Mouse (Mus musculus) ES-Bruce4 (cell line): ENCODE data around the gene Irf2. TPM values are rescaled to one million over a fixed set of nuclear protein-coding genes. Genes with fewer than 3 reads are reported as not detected.
A peak's percentile ranks its signal among the peaks of the same experiment; 100 is the strongest.

Source experiments
- H3K27ac ChIP-seq: 2 replicates; pipeline ENCODE4 v1.5.1; 2012; ENCODE audit warnings: low read length, inconsistent platforms; ENCODE audit not compliant: insufficient read depth
- H3K27me3 ChIP-seq: 2 replicates; pipeline ENCODE4 v1.6.1; 2012; ENCODE audit warnings: mild to moderate bottlenecking, low read length, inconsistent platforms; ENCODE audit not compliant: control insufficient read depth, poor library complexity, insufficient read depth, severe bottlenecking
- H3K36me3 ChIP-seq: 2 replicates; pipeline ENCODE4 v1.6.1; 2012; ENCODE audit warnings: inconsistent platforms, mild to moderate bottlenecking, low read length, moderate library complexity; ENCODE audit not compliant: control insufficient read depth, poor library complexity, insufficient read depth, severe bottlenecking
- H3K4me1 ChIP-seq: one replicate; pipeline ENCODE4 v1.8.1; 2011; ENCODE audit warnings: low read length; ENCODE audit not compliant: control insufficient read depth, insufficient read depth
- H3K4me3 ChIP-seq: 2 replicates; pipeline ENCODE4 v1.5.1; 2011; ENCODE audit warnings: low read depth, mild to moderate bottlenecking, low read length
- H3K9ac ChIP-seq: 2 replicates; pipeline ENCODE4 v1.6.1; 2012; ENCODE audit warnings: low read depth, mild to moderate bottlenecking, inconsistent platforms; ENCODE audit not compliant: poor library complexity, severe bottlenecking
- H3K9me3 ChIP-seq: replicated peaks from 2 replicates; pipeline ENCODE4 v1.6.1; 2012; ENCODE audit warnings: mild to moderate bottlenecking, low read length, inconsistent platforms; ENCODE audit not compliant: control insufficient read depth, poor library complexity, insufficient read depth, severe bottlenecking
- CTCF ChIP-seq: IDR thresholded peaks from one replicate; pipeline ENCODE4 v1.8.1; 2011; ENCODE audit warnings: low read depth, low read length
- EP300 ChIP-seq: IDR thresholded peaks from 2 replicates; pipeline ENCODE4 v1.6.1; 2011; ENCODE audit warnings: low read depth, low read length; ENCODE audit not compliant: insufficient read depth
- POLR2A ChIP-seq: IDR thresholded peaks from one replicate; pipeline ENCODE4 v1.8.1; 2011; ENCODE audit warnings: low read length; ENCODE audit not compliant: insufficient read depth
- polyA plus RNA-seq: library from polyadenylated mRNA; stranded (reverse); fragments of >200 nt; gene quantifications from 2 replicates; pipeline ENCODE4 v1.2.4, GENCODE M21; 2011; ENCODE audit warnings: low read depth; ENCODE audit not compliant: missing spikeins, insufficient read depth, insufficient read length

Irf2 gene
- polyA plus RNA-seq, 1 experiment: 17.6 TPM

DNA sequence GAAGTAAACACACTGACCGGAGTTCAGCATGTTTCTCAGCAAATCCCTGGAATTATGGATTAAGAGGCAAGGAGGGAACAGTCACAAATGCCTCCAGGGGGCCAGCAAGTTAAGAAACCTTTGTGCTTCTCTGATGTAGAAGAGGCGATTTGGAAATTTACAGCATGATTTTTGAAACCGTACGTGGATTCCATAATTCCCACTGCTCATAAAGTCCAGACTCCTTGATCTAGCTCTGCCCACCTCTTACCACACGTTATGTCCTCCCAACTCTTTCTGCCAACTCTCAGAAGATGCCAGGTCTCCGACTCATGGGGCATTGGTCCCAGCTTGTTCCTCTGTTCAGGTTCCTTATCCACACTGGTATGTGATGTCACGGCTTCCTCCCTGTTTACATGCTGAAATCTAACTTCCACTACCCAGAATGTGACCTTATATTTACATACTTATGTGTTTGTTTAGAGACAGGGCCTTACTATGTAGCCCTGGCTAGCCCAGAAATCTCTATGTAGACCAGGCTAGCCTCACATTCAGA lies 7.1 kb upstream of the Irf2 start:
- Histone ChIP-seq H3K9ac (no peak overlapping the region), H3K27ac (no peak overlapping the region), H3K9me3 (no peaks in the 10 kb centered on the region), H3K4me3 (no peak overlapping the region), H3K4me1 (no peaks in the 10 kb centered on the region), H3K27me3 (no peaks in the 10 kb centered on the region), H3K36me3 (no peaks in the 10 kb centered on the region)
- TF ChIP-seq POLR2A (no peak), EP300 (no peak), CTCF (no peak)

DNA sequence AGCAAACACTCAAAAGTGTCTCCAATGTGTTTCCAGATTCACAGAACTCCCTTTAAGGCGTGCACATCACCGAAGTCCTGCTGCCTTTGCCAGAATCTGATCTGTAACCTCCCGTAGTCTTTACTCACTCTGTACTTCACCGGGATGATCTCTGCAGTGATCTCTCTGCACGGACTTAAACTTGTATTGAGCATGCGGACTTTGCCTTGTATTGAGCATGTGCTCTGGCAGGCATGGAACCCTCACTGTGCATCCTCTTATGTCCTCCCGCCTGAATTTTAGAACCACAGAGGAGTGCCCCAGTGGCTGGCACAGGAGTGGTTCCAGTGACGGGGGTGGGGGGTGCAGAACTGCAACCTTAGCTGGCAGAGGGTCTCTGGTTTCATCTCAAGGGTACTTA lies 5.9 kb upstream of the Irf2 start:
- TF ChIP-seq POLR2A: no peak
- no peak for TF ChIP-seq EP300
- TF ChIP-seq CTCF: no peak
- no peaks in the 10 kb centered on the region for H3K4me1 ChIP-seq

DNA sequence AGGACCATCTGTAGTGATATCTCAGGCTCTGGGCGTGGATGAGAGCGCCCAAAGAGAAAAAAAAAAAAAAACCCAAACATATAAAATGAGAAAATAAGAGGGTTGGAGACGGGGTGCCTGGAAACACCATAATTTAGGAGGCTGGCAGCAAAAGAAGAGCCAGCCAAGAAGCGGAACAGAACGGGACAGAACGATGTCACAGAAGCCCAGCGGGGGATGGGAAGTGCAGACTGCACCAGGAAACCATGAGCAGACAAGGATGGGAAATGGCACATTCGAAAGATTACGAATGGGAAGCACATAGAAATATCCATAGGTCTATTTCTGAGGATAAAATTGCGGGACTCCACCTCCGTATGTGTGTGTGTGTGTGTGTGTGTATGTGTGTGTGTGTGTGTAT lies 4.0 kb upstream of the Irf2 start:
- Histone ChIP-seq H3K36me3 (no peaks in the 10 kb centered on the region), H3K27ac (no peak overlapping the region), H3K4me3 (no peak overlapping the region), H3K9ac (no peak overlapping the region), H3K27me3 (peaks cover 9% of the 10 kb centered on the region), H3K4me1 (peaks cover 2% of the 10 kb centered on the region), H3K9me3 (no peaks in the 10 kb centered on the region)
- TF ChIP-seq EP300 (no peak), POLR2A (no peak), CTCF (no peak)

More for the DNA sequence above, 5.9 kb upstream of the Irf2 start:
- H3K4me3 ChIP-seq: no peak overlapping the region
- H3K27me3 ChIP-seq: no peaks in the 10 kb centered on the region
- H3K36me3 ChIP-seq: no peaks in the 10 kb centered on the region
- no peak overlapping the region for H3K9ac ChIP-seq
- H3K27ac ChIP-seq: no peak overlapping the region
- no peaks in the 10 kb centered on the region for H3K9me3 ChIP-seq

GRCm38 (mm10) chr8:46736260-46736659 lies 3.3 kb upstream of the Irf2 start:
- H3K9me3 ChIP-seq: no peaks in the 10 kb centered on the region
- H3K36me3 ChIP-seq: no peaks in the 10 kb centered on the region
- peaks cover 16% of the 10 kb centered on the region for H3K27me3 ChIP-seq
- no peak overlapping the region for H3K9ac ChIP-seq
- H3K4me3 ChIP-seq: no peak overlapping the region
- peak; percentile 9 for TF ChIP-seq CTCF
- no peak for TF ChIP-seq EP300
- H3K27ac ChIP-seq: no peak overlapping the region
- H3K4me1 ChIP-seq: peaks cover 2% of the 10 kb centered on the region

DNA sequence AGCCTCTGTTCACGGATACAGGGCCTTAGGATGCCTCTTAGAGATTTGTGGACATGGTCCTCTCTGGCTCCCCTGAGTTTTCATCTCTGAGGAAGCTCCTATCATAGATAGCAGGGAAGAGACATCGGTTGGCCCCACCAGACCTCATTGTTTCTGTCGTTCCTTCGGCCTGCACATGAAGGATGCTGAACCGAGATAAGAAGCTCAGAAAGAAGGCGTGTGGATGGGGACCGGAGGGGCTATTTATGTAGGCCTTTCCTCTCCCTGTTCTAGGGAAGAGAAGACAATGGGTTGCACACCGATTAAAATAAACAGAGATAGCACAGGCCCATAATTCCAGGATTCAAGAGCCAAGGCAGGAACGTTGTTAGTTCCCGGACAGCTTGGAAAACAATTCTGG lies 2.1 kb upstream of the Irf2 start:
- no peak for TF ChIP-seq CTCF
- TF ChIP-seq EP300: no peak
- TF ChIP-seq POLR2A: no peak
- Histone ChIP-seq H3K4me1 (peaks cover 2% of the 10 kb centered on the region), H3K9ac (no peak overlapping the region), H3K9me3 (no peaks in the 10 kb centered on the region), H3K4me3 (no peak overlapping the region), H3K27me3 (peaks cover 22% of the 10 kb centered on the region), H3K36me3 (no peaks in the 10 kb centered on the region), H3K27ac (no peak overlapping the region)

- Histone ChIP-seq H3K36me3 (no peaks in the 10 kb centered on the region), H3K9me3 (no peaks in the 10 kb centered on the region), H3K27ac (no peak overlapping the region), H3K27me3 (peaks cover 24% of the 10 kb centered on the region), H3K4me3 (no peak overlapping the region), H3K4me1 (peaks cover 2% of the 10 kb centered on the region), H3K9ac (no peak overlapping the region)
- no peak for TF ChIP-seq CTCF
- TF ChIP-seq POLR2A: no peak
- no peak for TF ChIP-seq EP300
These were observed 1.6 kb upstream of the Irf2 start for GRCm38 (mm10) chr8:46737907-46738306.

DNA sequence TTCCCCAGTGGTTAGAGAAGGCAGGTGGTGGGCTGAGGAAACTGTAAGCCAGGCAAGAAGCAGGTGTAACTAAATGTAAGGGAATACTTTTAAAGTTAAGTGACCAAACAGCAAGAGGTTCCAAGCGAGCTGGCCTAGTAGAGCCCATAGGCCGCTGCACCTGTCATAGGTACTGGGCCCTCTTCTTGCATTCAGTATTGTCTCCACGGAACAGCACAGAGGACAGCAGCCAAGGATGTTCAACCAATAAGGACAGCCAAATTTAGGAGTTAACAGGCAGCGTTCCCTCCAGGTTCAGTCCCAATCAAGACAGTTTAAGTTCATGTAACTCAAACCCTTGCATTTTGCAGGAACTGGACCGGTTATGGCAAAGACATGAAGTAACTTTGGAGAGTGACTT lies 931 bp upstream of the Irf2 start:
- no peak overlapping the region for H3K4me3 ChIP-seq

More for the DNA sequence above, 931 bp upstream of the Irf2 start:
- no peak overlapping the region for H3K9ac ChIP-seq
- no peaks in the 10 kb centered on the region for H3K36me3 ChIP-seq
- TF ChIP-seq CTCF (no peak), POLR2A (no peak), EP300 (no peak)
- peaks cover 2% of the 10 kb centered on the region for H3K4me1 ChIP-seq
- H3K27ac ChIP-seq: no peak overlapping the region
- no peaks in the 10 kb centered on the region for H3K9me3 ChIP-seq
- H3K27me3 ChIP-seq: peaks cover 27% of the 10 kb centered on the region
